Mouse (Mus musculus): ENCODE data around the gene Hspg2. TPM values are rescaled to one million over a fixed set of nuclear protein-coding genes. Genes with fewer than 3 reads are reported as not detected.

The Hspg2 gene
- total RNA-seq, 2 experiments from 2014 or later, result under 0.01 to 0.04 TPM

GRCm38 (mm10) chr4:137460676-137461075 lies 7.9 kb upstream of the Hspg2 start:
- ATAC-seq (ENCODE audit: poor library complexity, severe bottlenecking), result no peak

- ATAC-seq (ENCODE audit: poor library complexity, severe bottlenecking), result no peak
Measured at GRCm38 (mm10) chr4:137461217-137461616, 7.4 kb upstream of the Hspg2 start.

DNA sequence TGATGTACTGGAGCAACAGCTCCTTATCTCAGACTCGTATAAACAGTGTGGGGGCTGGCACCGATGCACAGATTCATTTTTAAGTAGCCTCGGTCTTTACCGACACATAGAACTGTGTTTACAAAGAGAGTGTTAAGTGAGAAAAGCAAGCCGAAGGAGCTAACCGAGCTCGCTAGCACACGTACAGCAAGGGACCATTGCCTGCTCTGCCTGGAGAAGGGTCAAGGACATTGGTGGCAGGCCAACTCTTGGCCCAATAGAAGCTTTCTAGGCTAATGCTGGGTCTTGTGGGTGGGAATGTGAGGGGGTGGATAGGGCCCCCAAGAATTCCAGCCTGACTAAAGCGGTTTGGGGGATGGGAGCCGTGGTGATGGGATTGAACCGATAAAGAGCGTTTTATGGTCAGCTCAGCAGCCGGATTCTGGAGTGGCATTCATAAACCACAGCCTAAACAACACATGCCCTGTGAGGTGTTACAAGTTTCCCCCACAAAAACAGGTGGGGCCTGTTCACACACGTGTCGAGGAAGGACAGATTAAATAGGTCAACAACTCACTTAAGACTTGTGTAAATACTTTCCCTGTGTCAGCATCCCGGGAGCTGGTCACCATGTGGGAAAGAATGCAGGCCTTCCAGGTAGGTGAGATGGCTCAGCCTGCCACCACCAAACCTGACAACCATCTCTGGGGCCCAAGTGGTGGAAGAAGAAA lies 6.4 kb upstream of the Hspg2 start:
- no peak for ATAC-seq (ENCODE audit: poor library complexity, severe bottlenecking)

DNA sequence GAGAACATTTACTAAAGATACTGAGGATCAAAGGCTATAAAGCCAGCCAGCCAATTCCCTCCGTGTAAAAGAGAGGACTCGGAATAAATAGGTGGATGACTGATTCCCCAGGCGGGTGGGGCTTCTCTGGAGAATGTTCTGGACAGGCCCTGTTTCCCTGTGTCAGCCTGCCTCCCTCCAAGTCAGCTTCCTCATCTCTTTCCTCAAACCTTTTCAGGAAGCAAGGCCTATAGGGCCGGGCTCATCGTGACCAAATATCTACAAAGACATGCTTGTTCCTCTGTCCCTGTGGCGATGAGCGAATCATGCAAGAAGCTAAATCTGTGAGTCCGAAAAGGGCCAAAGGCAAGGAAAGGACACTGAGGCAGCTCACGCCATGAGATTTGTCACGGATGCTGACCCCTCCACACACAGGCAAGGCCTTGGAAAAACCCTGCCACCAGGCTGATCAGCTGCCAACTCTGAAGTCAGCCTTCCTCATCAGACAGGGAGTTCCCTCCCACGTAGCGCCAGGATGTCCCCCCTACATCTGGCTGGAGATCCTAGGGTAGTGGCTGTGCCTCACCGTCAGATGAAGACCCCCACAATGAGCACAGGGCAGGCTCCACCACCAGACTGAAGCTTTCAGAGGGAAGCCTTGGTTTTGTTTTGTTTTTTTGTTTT lies 3.3 kb upstream of the Hspg2 start:
- ATAC-seq (ENCODE audit: poor library complexity, severe bottlenecking), result no peak

DNA sequence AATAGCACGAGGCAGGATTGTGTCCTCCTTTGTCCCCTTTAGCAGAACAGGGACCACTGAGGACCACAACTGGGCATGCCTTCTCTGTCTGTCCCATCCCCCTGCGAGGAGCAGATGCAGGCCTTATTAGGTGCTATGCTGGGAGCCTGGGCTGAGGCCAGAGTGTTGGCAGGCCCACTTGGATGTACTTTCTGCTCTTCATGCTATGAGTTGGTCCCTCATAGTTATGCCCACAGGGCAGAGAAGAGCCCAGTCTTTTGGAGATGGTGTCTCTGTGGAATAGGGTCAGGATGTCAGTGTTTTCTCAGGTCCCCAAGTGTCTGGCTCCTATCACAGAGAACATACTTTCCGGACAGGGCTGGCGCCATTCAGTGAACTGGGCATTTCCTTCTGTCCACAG lies 1.6 kb upstream of the Hspg2 start:
- ATAC-seq (ENCODE audit: poor library complexity, severe bottlenecking), result no peak

- ATAC-seq (ENCODE audit: poor library complexity, severe bottlenecking), result no peak
Measured at GRCm38 (mm10) chr4:137467525-137467924, 1.0 kb upstream of the Hspg2 start.

GRCm38 (mm10) chr4:137469081-137469844 lies 694 bp downstream of the Hspg2 start:
- no peak for ATAC-seq (ENCODE audit: poor library complexity, severe bottlenecking)

GRCm38 (mm10) chr4:137469845-137470692 lies 1.5 kb downstream of the Hspg2 start:
- ATAC-seq (ENCODE audit: poor library complexity, severe bottlenecking), result no peak

DNA sequence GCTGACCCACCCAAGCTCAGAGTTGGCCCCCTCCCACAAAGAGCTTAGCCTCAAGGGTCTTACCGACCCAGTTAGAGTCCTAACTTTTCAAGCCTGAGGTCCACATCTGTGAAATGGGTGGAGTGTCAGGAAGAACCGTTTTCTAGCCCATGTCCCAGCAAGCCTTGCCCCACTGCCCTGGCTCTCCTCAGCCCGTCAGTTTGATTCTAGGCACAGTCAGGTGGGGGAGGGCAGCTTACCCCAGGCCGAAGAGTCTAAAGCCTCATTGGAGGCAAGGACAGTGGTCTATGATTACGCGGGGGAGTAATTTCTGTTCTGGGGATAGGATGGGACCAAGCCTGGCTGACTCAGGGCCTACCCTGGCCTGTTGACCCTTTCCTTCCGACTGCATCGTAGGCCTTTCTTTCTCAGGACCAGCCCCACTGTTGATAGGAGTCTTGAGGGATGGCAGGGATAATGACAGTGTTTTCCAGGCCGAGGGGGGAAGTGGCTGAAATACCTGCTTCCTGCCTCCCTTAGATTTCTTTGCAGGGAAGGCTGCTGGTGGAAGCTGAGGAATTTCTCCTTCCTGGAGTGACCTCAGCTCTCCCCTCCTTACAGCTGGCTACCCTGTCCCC lies 2.2 kb downstream of the Hspg2 start:
- ATAC-seq (ENCODE audit: poor library complexity, severe bottlenecking), result no peak

GRCm38 (mm10) chr4:137471326-137471725 lies 2.8 kb downstream of the Hspg2 start:
- no peak for ATAC-seq (ENCODE audit: poor library complexity, severe bottlenecking)

- ATAC-seq (ENCODE audit: poor library complexity, severe bottlenecking), result no peak
Measured at GRCm38 (mm10) chr4:137473240-137473639, 4.7 kb downstream of the Hspg2 start.

- ATAC-seq (ENCODE audit: poor library complexity, severe bottlenecking), result no peak
Measured at GRCm38 (mm10) chr4:137473701-137474388, 5.3 kb downstream of the Hspg2 start.

DNA sequence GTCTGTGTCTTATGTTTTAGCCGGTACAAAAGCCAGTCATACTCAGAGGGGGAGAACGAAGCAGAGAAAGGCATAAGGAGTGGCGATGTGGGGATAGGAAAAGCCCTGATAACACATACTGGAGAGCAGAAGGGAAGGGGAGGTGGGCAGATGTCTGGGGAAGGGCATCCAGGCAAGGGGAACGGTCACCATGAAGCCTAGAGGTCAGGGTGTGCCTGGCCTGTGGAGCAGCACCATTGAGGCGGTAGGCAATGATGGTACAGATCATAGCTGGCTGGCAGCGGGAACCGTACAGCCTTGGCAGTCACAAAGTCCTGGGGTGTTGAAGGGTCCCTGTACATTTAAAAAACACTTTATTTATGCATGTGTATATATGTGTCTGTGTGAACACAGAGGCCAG lies 6.1 kb downstream of the Hspg2 start:
- ATAC-seq (ENCODE audit: poor library complexity, severe bottlenecking), result no peak

GRCm38 (mm10) chr4:137475271-137476050 lies 6.9 kb downstream of the Hspg2 start:
- no peak for ATAC-seq (ENCODE audit: poor library complexity, severe bottlenecking)

DNA sequence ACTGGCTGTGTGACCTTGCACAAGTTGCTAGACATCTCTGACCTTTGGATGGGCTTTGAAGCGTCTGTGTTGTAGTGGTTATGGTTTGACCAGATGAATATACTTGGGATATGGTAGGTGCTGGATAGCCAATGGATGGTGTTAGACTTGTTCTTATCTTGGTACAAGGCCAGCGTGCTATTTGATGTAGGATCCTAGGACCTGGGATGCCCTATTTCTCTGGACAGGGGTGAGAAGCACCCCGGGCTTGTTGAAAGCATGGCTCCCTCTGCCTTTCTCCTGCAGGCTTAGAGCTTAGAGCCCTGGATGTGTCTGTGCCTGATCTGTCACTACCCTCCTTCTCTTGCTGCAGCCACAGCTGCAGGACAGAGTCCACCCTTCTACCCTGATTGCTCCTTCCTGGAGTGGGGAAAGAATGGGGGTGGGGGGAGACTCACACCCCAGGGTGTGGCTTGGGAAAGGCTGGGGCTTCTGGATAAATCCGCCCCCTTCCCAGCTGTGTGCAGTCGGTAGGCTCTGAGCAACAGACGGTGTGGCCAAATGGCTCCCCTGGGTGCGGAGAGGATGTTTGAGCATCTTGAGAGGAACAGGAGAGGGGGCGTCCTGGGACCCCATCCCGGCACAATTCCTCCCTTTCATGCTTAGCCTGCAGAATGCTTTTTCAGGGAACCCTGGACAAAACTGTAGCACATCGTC lies 7.6 kb downstream of the Hspg2 start:
- ATAC-seq (ENCODE audit: poor library complexity, severe bottlenecking), result no peak

GRCm38 (mm10) chr4:137476761-137477237 lies 8.2 kb downstream of the Hspg2 start:
- no peak for ATAC-seq (ENCODE audit: poor library complexity, severe bottlenecking)

DNA sequence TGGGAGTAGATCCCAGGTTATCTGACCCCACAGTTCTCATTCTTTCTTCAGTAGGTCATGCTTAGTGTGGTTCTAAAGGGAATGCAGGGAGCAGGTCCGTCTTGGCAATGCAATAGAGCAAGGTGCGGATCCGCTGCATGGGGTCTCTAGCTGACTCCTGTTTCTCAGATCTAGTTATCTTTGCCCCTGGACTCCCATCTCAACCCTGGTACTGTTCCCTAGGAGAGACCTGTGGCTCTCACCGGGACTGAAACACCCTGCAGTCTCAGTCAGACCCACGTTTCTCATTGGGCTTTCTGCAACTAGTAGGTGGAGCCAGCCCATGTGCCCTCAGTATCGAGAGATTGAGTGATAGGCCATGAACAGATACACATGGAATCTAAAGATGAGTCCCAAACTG lies 9.0 kb downstream of the Hspg2 start:
- no peak for ATAC-seq (ENCODE audit: poor library complexity, severe bottlenecking)

DNA sequence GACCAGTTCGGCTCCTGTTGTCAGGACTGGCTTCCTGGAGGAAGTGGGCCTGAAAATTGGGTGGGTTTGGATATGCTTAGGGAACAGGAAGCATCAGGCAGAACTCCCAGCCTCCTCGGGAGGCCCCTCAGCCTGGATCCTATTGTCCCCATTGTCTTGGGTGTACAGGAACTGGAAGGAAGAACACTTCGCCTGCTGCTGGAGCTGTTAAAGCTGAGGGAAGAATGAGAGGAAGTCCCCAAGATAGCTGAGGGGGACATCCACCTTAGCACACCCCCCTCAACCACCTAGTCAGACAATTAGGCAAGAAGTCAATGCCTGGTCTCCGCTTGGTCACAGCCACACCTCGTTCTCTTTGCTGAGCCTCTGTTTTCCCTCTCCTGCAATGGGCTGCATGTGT lies 9.7 kb downstream of the Hspg2 start:
- no peak for ATAC-seq (ENCODE audit: poor library complexity, severe bottlenecking)
